Mouse (Mus musculus) layer of hippocampus, adult 18-20 months (tissue): ENCODE measurements around the gene Nrde2. TPM values are rescaled to one million over a fixed set of nuclear protein-coding genes. Genes with fewer than 3 reads are reported as not detected.

Experiments used
- DNase-seq, 2 experiments: peaks; one replicate each; pipeline ENCODE4 v3.0.0; 2022; ENCODE audit warnings: low spot score in 2 of 2
- total RNA-seq, 2 experiments: library from RNA; stranded (reverse); gene quantifications; 2 replicates each; pipeline ENCODE4 v1.2.3; 2021

Gene Nrde2
- total RNA-seq, 2 experiments from 2014 or later: 16.8 to 17.4 TPM

- DNase-seq: no peak
These were observed 32.2 kb downstream of the Nrde2 start for GRCm38 (mm10) chr12:100126968-100127865.

- no peak for DNase-seq
These were observed 34.3 kb downstream of the Nrde2 start for GRCm38 (mm10) chr12:100124913-100125798.

DNA sequence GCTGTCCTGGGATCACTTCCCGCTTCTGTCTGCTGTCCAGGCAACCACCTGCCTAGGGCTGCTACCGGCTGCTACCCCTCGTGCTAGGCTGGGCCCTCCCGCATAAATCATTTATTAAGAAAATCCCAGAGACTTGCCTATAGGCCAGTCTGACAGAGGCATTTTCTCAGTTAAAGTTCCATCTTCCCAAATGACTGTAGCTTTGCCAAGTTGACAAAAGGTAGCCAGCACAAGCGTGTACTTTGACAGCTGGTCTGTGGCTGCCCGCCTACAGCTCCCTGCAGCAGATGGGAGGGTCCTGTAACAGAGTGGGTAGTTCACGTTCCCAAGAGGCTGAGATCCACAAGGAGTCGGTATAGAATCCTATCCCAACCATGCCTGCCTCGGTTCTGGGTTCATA, 36.0 kb downstream of the Nrde2 start:
- peak; percentile 75 to 89 for DNase-seq

- DNase-seq: peak in 1 of 2 experiments; percentile 54
These were observed 36.5 kb downstream of the Nrde2 start for GRCm38 (mm10) chr12:100122921-100123381.

GRCm38 (mm10) chr12:100115982-100116381, 43.5 kb downstream of the Nrde2 start:
- DNase-seq: no peak

DNA sequence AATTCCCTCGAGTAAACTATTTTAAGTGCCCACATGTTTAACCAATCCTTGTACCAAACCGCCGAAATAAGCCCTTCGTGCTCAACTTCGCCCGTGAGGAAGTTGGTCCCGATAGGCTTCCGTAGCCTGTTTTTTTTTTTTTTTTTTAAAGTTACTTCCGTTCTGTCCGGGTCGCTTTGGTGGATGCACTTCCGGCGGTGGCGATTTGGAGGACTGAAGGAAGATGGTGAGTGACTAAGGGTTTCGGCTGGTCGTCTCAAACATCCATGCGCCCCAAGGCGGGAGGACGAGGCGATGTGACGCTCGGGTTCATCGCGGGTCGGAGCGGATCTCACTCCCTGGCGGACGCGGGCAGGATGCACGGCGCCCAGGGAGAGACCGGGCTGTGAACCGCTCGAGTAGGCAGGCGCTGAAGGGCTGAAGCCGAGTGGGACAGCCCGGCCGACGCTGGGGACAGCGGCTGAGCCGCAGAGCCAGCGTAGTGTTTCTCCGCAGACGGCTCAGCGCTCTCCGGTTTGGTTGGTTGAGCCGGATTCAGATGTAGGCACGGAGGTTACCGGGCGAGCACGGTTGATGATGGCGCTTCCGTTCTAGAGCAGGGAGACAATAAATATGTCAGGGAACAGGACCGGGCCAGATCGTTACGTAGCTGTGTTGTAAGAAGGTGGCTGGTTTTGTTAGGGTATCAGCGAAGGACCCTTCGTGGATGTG, 49.3 kb downstream of the Nrde2 start, which contains the start of gene Psmc1:
TSS of gene Psmc1 (plus strand) at position 169 of the 711 bp plus-strand sequence.
- peak; percentile 61 to 86 for DNase-seq

DNA sequence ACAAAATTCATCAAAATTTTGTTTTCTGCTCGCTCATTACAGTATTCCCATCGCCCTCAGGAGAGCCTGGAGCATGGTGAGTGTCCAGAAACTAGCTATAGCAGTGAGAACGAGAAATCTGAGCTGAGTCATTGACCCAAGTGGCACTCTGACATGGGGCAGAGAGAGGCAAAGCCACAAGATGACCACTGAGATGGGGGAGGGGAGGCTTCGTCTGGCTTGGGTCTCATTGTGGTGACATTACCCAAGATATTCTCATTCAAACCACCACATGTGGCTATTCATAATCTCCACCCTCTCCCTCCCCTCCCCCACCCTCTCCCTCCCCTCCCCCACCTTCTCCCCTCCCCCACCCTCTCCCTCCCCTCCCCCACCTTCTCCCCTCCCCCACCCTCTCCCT, 52.0 kb downstream of the Nrde2 start:
- no peak for DNase-seq

- DNase-seq: peak; percentile 59 to 87
These were observed 53.1 kb downstream of the Nrde2 start for GRCm38 (mm10) chr12:100106275-100106895.

- DNase-seq: no peak
These were observed 54.9 kb downstream of the Nrde2 start for GRCm38 (mm10) chr12:100104530-100104929.

DNA sequence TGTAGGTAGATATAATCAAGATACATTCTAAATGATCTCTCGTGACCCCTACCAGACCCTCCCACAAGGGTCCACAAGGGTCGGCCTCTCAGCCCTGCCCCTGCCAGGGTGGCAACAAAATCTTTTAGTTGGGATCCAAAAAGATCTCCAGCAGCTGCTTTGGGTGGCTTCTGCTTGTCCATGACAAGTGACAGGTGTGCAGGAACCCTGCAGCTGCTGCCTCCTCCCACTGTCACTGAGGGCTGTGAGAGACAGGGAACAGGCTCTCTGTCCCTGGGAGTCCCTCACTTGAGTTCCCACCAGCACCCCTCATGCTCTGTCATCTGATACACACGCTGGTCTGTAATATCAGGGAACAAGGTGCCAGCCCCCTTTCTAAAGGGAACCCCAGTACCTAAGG, 57.8 kb downstream of the Nrde2 start:
- DNase-seq: no peak

- DNase-seq: no peak
These were observed 58.8 kb downstream of the Nrde2 start for GRCm38 (mm10) chr12:100100707-100101030.

GRCm38 (mm10) chr12:100099971-100100706, 59.3 kb downstream of the Nrde2 start:
- peak; percentile 60 to 72 for DNase-seq

- no peak for DNase-seq
These were observed 66.4 kb downstream of the Nrde2 start for GRCm38 (mm10) chr12:100093046-100093445.

GRCm38 (mm10) chr12:100090750-100091149, 68.7 kb downstream of the Nrde2 start:
- DNase-seq: no peak

- DNase-seq: no peak
These were observed 70.2 kb downstream of the Nrde2 start for GRCm38 (mm10) chr12:100089265-100089664.

- DNase-seq: no peak
These were observed 71.4 kb downstream of the Nrde2 start for GRCm38 (mm10) chr12:100088026-100088425.

DNA sequence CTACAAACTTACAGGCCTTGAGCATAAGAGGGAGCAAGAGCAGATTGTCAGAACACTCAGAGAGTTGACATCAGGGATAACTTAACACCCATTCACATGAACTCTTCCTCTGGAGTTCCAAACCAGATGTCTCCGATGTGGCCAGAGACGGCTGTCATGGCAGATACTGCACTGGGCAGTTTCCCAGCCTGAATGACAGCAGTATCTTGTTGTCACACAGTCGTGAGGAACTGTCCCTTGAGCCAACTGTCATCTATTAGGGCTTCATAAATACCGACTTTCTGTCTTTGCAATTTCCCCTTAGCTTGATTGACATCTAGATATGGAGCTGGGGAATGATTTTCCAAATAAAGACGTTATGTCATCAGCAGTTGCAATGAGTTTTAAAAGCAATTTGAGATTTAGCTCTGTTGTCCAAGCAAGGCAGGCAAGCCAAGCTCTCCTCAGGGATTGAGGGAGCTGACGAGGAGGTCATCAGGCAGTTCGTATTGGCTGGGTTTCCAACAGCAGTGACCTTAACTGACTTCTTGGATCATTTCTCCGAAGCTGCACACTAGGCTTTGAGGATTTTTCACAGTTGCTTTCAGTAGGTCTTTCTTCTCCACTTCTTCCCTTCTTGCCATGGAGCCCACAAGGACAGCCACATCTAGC, 79.7 kb downstream of the Nrde2 start:
- no peak for DNase-seq

GRCm38 (mm10) chr12:100075715-100076114, 83.7 kb downstream of the Nrde2 start:
- no peak for DNase-seq
